Mouse (Mus musculus) liver, embryonic 11.5 days (tissue): Measurements from ENCODE around the gene Kif5a. TPM values are rescaled to one million over a fixed set of nuclear protein-coding genes. Genes with fewer than 3 reads are reported as not detected.
"Not testable (repeated sequence)": the region's sequence is repeated elsewhere in the genome, so short reads cannot be mapped to it uniquely, and the experiment has no call there.

Source experiments
- ATAC-seq: fragments of 200-750 bp; cut with Nextera tagmentation; replicated peaks from 2 replicates; pipeline ENCODE4 v1.8.0; 2017; ENCODE audit warnings: moderate number of reproducible peaks, mild to moderate bottlenecking, moderate TSS enrichment, moderate library complexity; ENCODE audit not compliant: low FRiP score
- DNase-seq: peaks from one replicate; pipeline ENCODE4 v3.0.0-alpha.2; 2017; ENCODE audit warnings: low spot score
- H3K27ac ChIP-seq: fragments of 300-500 bp; sonication (generic); 2 replicates; pipeline ENCODE4 v1.5.1; 2014; ENCODE audit warnings: mild to moderate bottlenecking, low read depth, low read length, control low read depth
- H3K27me3 ChIP-seq: fragments of 300-500 bp; sonication (generic); replicated peaks from 2 replicates; pipeline ENCODE4 v1.6.1; 2014; ENCODE audit warnings: low read length, mixed read lengths; ENCODE audit not compliant: control insufficient read depth, insufficient read depth
- H3K36me3 ChIP-seq: fragments of 300-500 bp; sonication (generic); 2 replicates; pipeline ENCODE4 v1.6.1; 2014; ENCODE audit warnings: mild to moderate bottlenecking, low read length, moderate library complexity, mixed read lengths; ENCODE audit not compliant: control insufficient read depth, insufficient read depth
- H3K4me1 ChIP-seq: fragments of 300-500 bp; sonication (generic); replicated peaks from 2 replicates; pipeline ENCODE4 v1.6.1; 2014; ENCODE audit warnings: low read length, mixed read lengths; ENCODE audit not compliant: control insufficient read depth, insufficient read depth
- H3K4me2 ChIP-seq: fragments of 300-500 bp; sonication (generic); 2 replicates; pipeline ENCODE4 v1.6.1; 2014; ENCODE audit warnings: mild to moderate bottlenecking, control low read depth, moderate library complexity
- H3K4me3 ChIP-seq: fragments of 300-500 bp; sonication (generic); 2 replicates; pipeline ENCODE4 v1.5.1; 2014; ENCODE audit warnings: low read depth, low read length, control low read depth
- H3K9ac ChIP-seq: fragments of 300-500 bp; sonication (generic); 2 replicates; pipeline ENCODE4 v1.6.1; 2014; ENCODE audit warnings: low read depth, low read length, control low read depth
- H3K9me3 ChIP-seq: fragments of 300-500 bp; sonication (generic); 2 replicates; pipeline ENCODE4 v1.6.1; 2016; ENCODE audit warnings: low read length, inconsistent platforms, mixed read lengths; ENCODE audit not compliant: control insufficient read depth
- WGBS: fragments of 180-500 bp; shearing (Covaris S2); extraction: QIAGEN DNeasy Blood & Tissue Kit; methylation state at CpG from one replicate; pipeline ENCODE4 v1.1.7; 2014; 5-methylcytosine and 5-hydroxymethylcytosine counted together
- polyA plus RNA-seq: library from polyadenylated mRNA; unstranded; fragments of >200 nt; fragmentation: Nextera tagmentation; extraction: Ambion mirVana; gene quantifications from 2 replicates; pipeline ENCODE4 v1.2.1, GENCODE M21; 2014

Gene Kif5a
- polyA plus RNA-seq = 1.3 and 1.4 TPM in 2 replicates

- DNase-seq = no peak
- 3% methylated on average over 53 of the region's 53 CpGs for WGBS
- peak within 1 kb of the TSS; percentile 35; the same call in 1 of the 2 replicates for H3K9ac ChIP-seq
- no peak for ATAC-seq
- H3K4me1 ChIP-seq = peaks cover 14% of the 10 kb centered on the region
- peak within 1 kb of the TSS; percentile 91 for H3K4me2 ChIP-seq
- no peaks in the 10 kb centered on the region for H3K9me3 ChIP-seq
- H3K27me3 ChIP-seq = peaks cover 25% of the 10 kb centered on the region
- H3K36me3 ChIP-seq = no peaks in the 10 kb centered on the region
- no peak within 1 kb of the TSS for H3K27ac ChIP-seq
- H3K4me3 ChIP-seq = peak within 1 kb of the TSS; percentile 52
These were observed at the start of gene Kif5a for GRCm38 (mm10) chr10:127262548-127263398. Gene Kif5a, minus strand, starts transcription at chr10:127263348.

GRCm38 (mm10) chr10:127312858-127313257 is 49.7 kb upstream of the Kif5a start:
- DNase-seq = no peak
- H3K27ac ChIP-seq = no peak overlapping the region

GRCm38 (mm10) chr10:127312356-127312676 is 49.2 kb upstream of the Kif5a start:
- peaks cover 21% of the 10 kb centered on the region for H3K36me3 ChIP-seq

More at GRCm38 (mm10) chr10:127312858-127313257, 49.7 kb upstream of the Kif5a start:
- Histone ChIP-seq H3K4me2 (peak overlapping the region; percentile 66; the same call in 1 of the 2 replicates), H3K9me3 (no peaks in the 10 kb centered on the region), H3K9ac (no peak overlapping the region), H3K4me1 (peaks cover 19% of the 10 kb centered on the region), H3K36me3 (peaks cover 15% of the 10 kb centered on the region), H3K27me3 (no peaks in the 10 kb centered on the region), H3K4me3 (no peak overlapping the region)
- no peak for ATAC-seq
- 62% methylated on average over 4 of the region's 4 CpGs for WGBS

GRCm38 (mm10) chr10:127311476-127312355 is 48.6 kb upstream of the Kif5a start, which contains the start of gene Mars:
Gene Mars, minus strand, starts transcription at chr10:127311786.
- ATAC-seq (peak; percentile 93), DNase-seq (peak; percentile 89)
- Histone ChIP-seq H3K9me3 (no peaks in the 10 kb centered on the region), H3K27ac (peak within 1 kb of the TSS; percentile 82), H3K4me2 (peak within 1 kb of the TSS; percentile 85), H3K4me1 (peaks cover 14% of the 10 kb centered on the region), H3K36me3 (peaks cover 26% of the 10 kb centered on the region), H3K4me3 (peak within 1 kb of the TSS; percentile 80), H3K9ac (peak within 1 kb of the TSS; percentile 90), H3K27me3 (no peaks in the 10 kb centered on the region)
- WGBS = under 1% methylated on average over 65 of the region's 65 CpGs

More at GRCm38 (mm10) chr10:127312356-127312676, 49.2 kb upstream of the Kif5a start:
- H3K27ac ChIP-seq = peak overlapping the region; percentile 82
- 4% methylated on average over 4 of the region's 4 CpGs for WGBS
- H3K9me3 ChIP-seq = no peaks in the 10 kb centered on the region
- peaks cover 18% of the 10 kb centered on the region for H3K4me1 ChIP-seq
- ATAC-seq (peak; percentile 66), DNase-seq (peak; percentile 80)
- H3K4me2 ChIP-seq = peak overlapping the region; percentile 66
- H3K4me3 ChIP-seq = peak overlapping the region; percentile 80
- peak overlapping the region; percentile 90 for H3K9ac ChIP-seq
- no peaks in the 10 kb centered on the region for H3K27me3 ChIP-seq

- WGBS = 25% methylated on average over 23 of the region's 23 CpGs
- Histone ChIP-seq H3K9ac (peak overlapping the region; percentile 90), H3K27ac (peak overlapping the region; percentile 82), H3K36me3 (peaks cover 36% of the 10 kb centered on the region), H3K4me2 (peak overlapping the region; percentile 85), H3K4me1 (peaks cover 14% of the 10 kb centered on the region), H3K9me3 (no peaks in the 10 kb centered on the region), H3K27me3 (no peaks in the 10 kb centered on the region), H3K4me3 (peak overlapping the region; percentile 80)
- ATAC-seq (peak; percentile 58), DNase-seq (peak; percentile 74)
These were observed 47.7 kb upstream of the Kif5a start for GRCm38 (mm10) chr10:127310523-127311475.

GRCm38 (mm10) chr10:127309167-127309566 is 46.0 kb upstream of the Kif5a start:
- Histone ChIP-seq H3K4me1 (peaks cover 14% of the 10 kb centered on the region), H3K36me3 (peaks cover 50% of the 10 kb centered on the region)
- H3K9me3 ChIP-seq, DNase-seq, ATAC-seq, H3K4me3 ChIP-seq, H3K4me2 ChIP-seq, H3K27me3 ChIP-seq, H3K27ac ChIP-seq, H3K9ac ChIP-seq: not testable (repeated sequence)
- 86% methylated on average over 3 of the region's 3 CpGs for WGBS

GRCm38 (mm10) chr10:127303136-127303535 is 40.0 kb upstream of the Kif5a start:
- H3K27me3 ChIP-seq = no peaks in the 10 kb centered on the region
- whole genome bisulfite sequencing = 89% methylated on average over 11 of the region's 11 CpGs
- ATAC-seq = no peak

More at GRCm38 (mm10) chr10:127303136-127303535, 40.0 kb upstream of the Kif5a start:
- no peaks in the 10 kb centered on the region for H3K4me1 ChIP-seq
- H3K4me2 ChIP-seq = no peak overlapping the region
- no peak overlapping the region for H3K9ac ChIP-seq
- H3K9me3 ChIP-seq = no peaks in the 10 kb centered on the region
- peaks cover 80% of the 10 kb centered on the region for H3K36me3 ChIP-seq
- no peak overlapping the region for H3K4me3 ChIP-seq
- no peak overlapping the region for H3K27ac ChIP-seq
- no peak for DNase-seq
